ENCODE assay signal across 9 mouse cellular contexts in the genomic region with DNA sequence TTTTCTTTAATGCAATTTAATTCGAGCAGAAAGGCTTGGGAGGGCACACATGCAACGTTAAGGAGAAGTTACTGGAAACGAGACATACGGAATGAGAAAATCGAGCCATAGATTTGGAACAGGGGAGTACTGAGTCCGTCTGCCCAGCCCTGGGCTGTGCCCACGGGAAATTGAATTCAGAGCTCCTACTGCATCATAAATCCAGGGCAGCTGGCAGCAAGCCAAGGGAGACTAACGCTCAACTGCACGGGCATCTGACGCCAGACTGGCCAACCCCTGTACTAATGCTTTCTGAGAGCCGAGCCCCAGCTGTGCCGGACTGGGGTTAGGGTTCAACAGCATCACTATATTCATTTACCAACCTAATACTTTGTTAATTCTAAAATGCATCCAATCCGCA. TPM values are rescaled to one million over a fixed set of nuclear protein-coding genes. Genes with fewer than 3 reads are reported as not detected.
DNase-seq lines count a peak whose midpoint lies in the region; ATAC-seq and TF ChIP-seq lines count a peak whose summit lies in the region.
"Had no signal": no experiment of that assay in that cellular context is flagged by ENCODE, and none has a peak within 500 bp of the region (broad histone marks: within the 10 kb centered on the region; RNA-seq: fewer than 3 reads in every experiment).

No protein-coding gene starts in this region.

- no peak for TF ChIP-seq POLR2A in lung, adult 2 months (IDR thresholded peaks at IDR 0.05; ENCODE audit: borderline replicate concordance, extremely low read depth, low read depth, low read length)

- H3K27ac ChIP-seq in intestine, embryonic 14.5 days (ENCODE audit: low read depth): 0 out of 2 replicates have a peak overlapping the region, but pooled peaks have one; percentile 8
- H3K27ac ChIP-seq in heart, embryonic 10.5 days: no peak overlapping the region
- H3K27ac ChIP-seq: heart, embryonic 13.5 days had no signal

- H3K36me3 ChIP-seq in intestine, embryonic 14.5 days (ENCODE audit: control insufficient read depth, insufficient read depth, low read length): no peaks in the 10 kb centered on the region
- no peaks in the 10 kb centered on the region for H3K36me3 ChIP-seq in heart, embryonic 10.5 days
- H3K36me3 ChIP-seq: heart, embryonic 13.5 days had no signal

- H3K9me3 ChIP-seq in intestine, embryonic 14.5 days (ENCODE audit: control insufficient read depth, low read length): peaks cover 3% of the 10 kb centered on the region; the same call in 1 of the 2 replicates
- no peaks in the 10 kb centered on the region for H3K9me3 ChIP-seq in heart, embryonic 10.5 days
- H3K9me3 ChIP-seq: heart, embryonic 13.5 days had no signal

- WGBS in intestine, embryonic 14.5 days: 34% methylated on average over 13 of the region's 13 CpGs
- 31% methylated on average over 13 of the region's 13 CpGs for WGBS in lung, adult 2 months
- WGBS in heart, embryonic 10.5 days: 65% methylated on average over 13 of the region's 13 CpGs

- intact Hi-C loops in heart, postnatal 14 days (cut with DNase I): loop anchor here (5.0 kb wide), 2 partner anchors 34 to 56 kb away; no protein-coding TSS in a partner anchor

- no peak overlapping the region for H3K4me2 ChIP-seq in intestine, embryonic 14.5 days (ENCODE audit: low read length)

- no peak overlapping the region for H3K9ac ChIP-seq in intestine, embryonic 14.5 days (ENCODE audit: low read length)
- H3K9ac ChIP-seq: heart, embryonic 13.5 days had no signal

- TF ChIP-seq CTCF in lung, adult 2 months (IDR thresholded peaks at IDR 0.05; ENCODE audit: insufficient read depth, low read length): no peak

- no peaks in the 10 kb centered on the region for H3K27me3 ChIP-seq in intestine, embryonic 14.5 days (replicated peaks; ENCODE audit: control insufficient read depth, insufficient read depth, low read length)
- no peaks in the 10 kb centered on the region for H3K27me3 ChIP-seq in heart, embryonic 10.5 days (ENCODE audit: insufficient read depth, poor library complexity, severe bottlenecking)
- H3K27me3 ChIP-seq: heart, embryonic 13.5 days had no signal

- H3K4me1 ChIP-seq in intestine, embryonic 14.5 days (replicated peaks; ENCODE audit: control insufficient read depth, insufficient read depth, low read length): peaks cover 26% of the 10 kb centered on the region
- peaks cover 9% of the 10 kb centered on the region for H3K4me1 ChIP-seq in lung, adult 2 months (ENCODE audit: control insufficient read depth, insufficient read depth, low read length)
- H3K4me1 ChIP-seq in heart, embryonic 10.5 days: peaks cover 52% of the 10 kb centered on the region

- no peak overlapping the region for H3K4me3 ChIP-seq in intestine, embryonic 14.5 days (ENCODE audit: low read depth, low read length)
- H3K4me3 ChIP-seq in lung, adult 2 months (replicated peaks; ENCODE audit: extremely low read depth, low read depth, low read length): no peak overlapping the region
- no peak overlapping the region for H3K4me3 ChIP-seq in heart, embryonic 10.5 days
- H3K4me3 ChIP-seq: heart, embryonic 13.5 days had no signal

- DNase-seq in lung, adult 18-20 months: peak; percentile 54 to 59
- DNase-seq in lung, postnatal 25 days (ENCODE audit: low spot score): no peak
- DNase-seq in brain, adult 2 months (ENCODE audit: low read depth, low spot score): peak; percentile 56
- peak; percentile 73 for DNase-seq in intestine, embryonic 14.5 days (ENCODE audit: low spot score)
- DNase-seq in lung, adult 2 months: peak; percentile 40
- no peak for DNase-seq in heart, postnatal 14 days
- DNase-seq in heart, embryonic 10.5 days (ENCODE audit: low spot score): no peak

- ATAC-seq in intestine, embryonic 14.5 days (replicated peaks; ENCODE audit: low FRiP score, low TSS enrichment, low read depth): peak; percentile 59
- no peak for ATAC-seq in monocyte, adult 5-6 weeks (replicated peaks; ENCODE audit: insufficient number of reproducible peaks, low FRiP score, low TSS enrichment, poor library complexity, severe bottlenecking)

RNA-seq across cellular contexts. Expression of gene Cyth3, which starts 1.3 kb away (rescaled TPM):
- 51.6 and 52.2 TPM in 2 replicates for polyA plus RNA-seq in intestine, embryonic 14.5 days (2014; fragmentation: Nextera tagmentation; extraction: Ambion mirVana)
- 123 and 152 TPM in 2 replicates for polyA plus RNA-seq in lung, adult 2 months (2012; rRNA removed)
- total RNA-seq in monocyte, adult 5-6 weeks (2017): 129 to 134 TPM (median 132 TPM) in 3 replicates
- total RNA-seq in heart, postnatal 14 days (2021): 10 to 100 TPM; 62.2 to 66.8 TPM
- polyA plus RNA-seq in heart, embryonic 10.5 days (2016; fragmentation: Nextera tagmentation; extraction: Ambion mirVana): 30.9 and 33.1 TPM in 2 replicates

Comparison
In these comparisons a context has a peak if more than half of its experiments do, and no peak if none do; other contexts are left out.
1. DNase-seq: peak in lung, adult 18-20 months (2 of 2), brain, adult 2 months (single experiment), intestine, embryonic 14.5 days (single experiment) and lung, adult 2 months (single experiment); none in lung, postnatal 25 days (single experiment), heart, postnatal 14 days (0 of 2) and heart, embryonic 10.5 days (single experiment).